Mouse (Mus musculus): ENCODE measurements around the gene Wdfy1.

Gene Wdfy1

GRCm38 (mm10) chr1:79657411-79657810, 118.5 kb downstream of the Wdfy1 start:
- DNase-seq (ENCODE audit: low spot score in 2 of 2): no peak

DNA sequence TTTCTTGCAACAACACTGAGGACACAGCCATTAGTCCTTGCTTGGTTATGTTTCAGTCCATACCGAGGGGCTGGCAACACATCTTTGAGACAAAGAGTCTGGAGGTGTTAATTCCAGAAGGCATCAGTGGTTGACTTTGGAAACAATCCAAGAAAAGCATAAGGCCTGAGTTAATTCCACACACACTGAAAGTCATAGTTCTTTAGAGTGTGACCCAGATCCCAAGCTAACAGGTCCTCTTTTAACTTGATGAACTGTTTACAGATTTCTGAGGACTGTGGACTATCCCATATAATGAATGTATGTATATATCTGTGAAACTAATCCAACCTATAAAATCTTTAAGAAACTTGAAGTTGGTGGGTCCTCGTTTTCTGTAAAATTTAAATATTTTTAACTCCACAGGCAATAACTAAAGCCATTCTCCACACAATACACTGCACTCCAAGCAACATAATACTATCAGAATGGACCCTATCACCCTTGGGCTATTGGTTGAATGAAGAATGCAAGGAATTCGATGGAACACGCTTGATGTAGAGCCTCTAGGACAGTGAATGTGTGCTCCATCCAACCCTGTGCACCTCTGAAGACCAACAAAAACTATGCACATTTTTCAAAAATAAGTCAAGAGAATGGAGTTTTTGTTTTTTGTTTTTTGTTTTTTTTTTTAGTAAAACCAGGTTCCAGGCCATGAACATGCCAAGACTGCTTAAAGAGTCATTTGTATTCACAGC, 120.0 kb downstream of the Wdfy1 start:
- DNase-seq (ENCODE audit: low spot score in 2 of 2): no peak

DNA sequence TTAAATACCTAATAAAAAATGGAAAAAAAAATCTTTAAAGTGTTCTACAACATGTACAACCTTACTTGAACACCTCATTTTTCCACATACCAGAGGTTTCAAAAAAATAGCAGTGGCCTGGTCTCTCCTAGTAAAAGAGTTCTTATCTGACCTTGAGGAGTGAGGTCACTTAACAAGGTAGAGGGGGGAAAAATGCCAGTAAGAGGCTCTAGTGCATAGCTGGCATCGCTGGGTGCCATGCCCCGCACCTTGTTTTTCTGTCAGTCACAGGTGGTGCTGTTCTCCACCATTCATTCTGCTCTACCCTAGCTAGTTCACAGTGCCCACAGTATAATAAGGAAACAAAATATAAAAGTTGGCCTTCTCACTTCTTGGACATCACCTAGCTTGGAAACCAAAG, 121.0 kb downstream of the Wdfy1 start:
- no peak for DNase-seq (ENCODE audit: low spot score in 2 of 2)
